Mouse (Mus musculus): ENCODE results near the gene Ksr2.

DNA sequence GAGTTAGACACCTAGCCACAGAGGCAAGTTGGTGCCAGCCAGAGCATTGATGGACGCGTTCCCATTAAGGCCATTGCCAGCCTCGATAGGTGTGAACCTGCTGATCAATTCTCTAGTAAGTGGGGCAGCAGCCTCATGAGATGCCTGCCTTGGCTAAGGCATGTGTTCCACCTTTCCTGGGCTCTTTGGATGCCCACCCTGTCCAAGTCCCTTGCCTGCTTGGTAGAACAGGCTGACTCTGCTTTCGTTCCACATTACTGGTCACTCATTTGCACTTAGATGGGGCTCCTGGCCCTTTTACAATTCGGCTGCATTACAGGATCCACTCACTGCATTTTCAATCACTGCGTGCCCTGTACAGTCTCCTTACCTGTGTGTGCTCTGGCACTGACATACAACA is 263.4 kb downstream of the Ksr2 start:
- TF ChIP-seq GATA1 (IDR thresholded peaks at IDR 0.05; ENCODE audit: borderline replicate concordance, low read length), result no peak
- TF ChIP-seq FLI1 (IDR thresholded peaks at IDR 0.05; ENCODE audit: low read length), result no peak
